Mouse (Mus musculus) brain, embryonic 14.5 days (tissue): ENCODE measurements at regions not wholly inside any gene's neighbourhood (a gene's known extent, or its start where the extent isn't known, plus 50 kb on each side); places are given as distances from the start of the nearest gene placed in this dataset.

ENCODE experiments used
- CTCF ChIP-seq: fragments of 200-500 bp; IDR thresholded peaks from 2 replicates; pipeline ENCODE4 v1.5.1; 2012; ENCODE audit warnings: inconsistent platforms, mild to moderate bottlenecking, moderate library complexity, borderline replicate concordance; ENCODE audit not compliant: insufficient read depth, insufficient read length; ENCODE audit errors: extremely low read depth
- POLR2A ChIP-seq: fragments of 200-500 bp; IDR thresholded peaks from 2 replicates; pipeline ENCODE4 v1.6.1; 2012; ENCODE audit warnings: mild to moderate bottlenecking, inconsistent platforms, borderline replicate concordance; ENCODE audit not compliant: poor library complexity, insufficient read depth, insufficient read length, severe bottlenecking; ENCODE audit errors: extremely low read depth

DNA sequence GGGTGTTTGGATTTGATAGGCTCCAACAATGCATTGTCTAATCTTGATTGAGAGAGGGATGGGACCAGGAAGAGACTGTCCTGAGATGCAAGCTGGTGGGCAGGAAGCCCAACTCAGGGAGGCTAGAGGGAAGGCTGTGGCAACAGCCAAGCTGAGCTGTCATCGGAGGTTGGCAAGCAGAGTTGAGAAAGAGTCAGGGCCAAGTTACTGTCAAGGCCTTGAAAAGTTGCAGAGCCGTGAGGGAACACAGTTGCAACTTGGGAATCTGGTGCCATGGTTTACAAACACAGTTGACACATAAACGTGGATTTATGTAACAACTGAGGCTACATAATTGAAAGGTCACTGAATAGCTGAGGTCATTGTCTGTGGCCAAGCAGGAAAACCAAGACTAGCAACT lies 170.8 kb upstream of the Frmd6 start:
- TF ChIP-seq CTCF (no peak), POLR2A (no peak)
